Mouse (Mus musculus) CH12.LX (cell line): ENCODE measurements around the gene Slc26a9.

ENCODE experiments used
- CTCF ChIP-seq, 2 experiments: IDR thresholded peaks in 1 of 2; conservative IDR thresholded peaks in 1 of 2; 2 replicates each; pipeline ENCODE4 v1.5.1; 2011 to 2012; ENCODE audit warnings: low read depth in 2 of 2, low read length in 2 of 2, improper control_type of control experiment in 1 of 2, inconsistent platforms in 1 of 2, mild to moderate bottlenecking in 1 of 2, moderate library complexity in 1 of 2
- ELF1 ChIP-seq: IDR thresholded peaks from 2 replicates; pipeline ENCODE4 v1.6.1; 2014; ENCODE audit warnings: low read depth, mild to moderate bottlenecking, inconsistent platforms, low read length, improper control_type of control experiment
- GABPA ChIP-seq: IDR thresholded peaks from 2 replicates; pipeline ENCODE4 v1.6.1; 2012; ENCODE audit warnings: low read depth, low read length, improper control_type of control experiment, inconsistent platforms; ENCODE audit not compliant: insufficient replicate concordance
- HCFC1 ChIP-seq: IDR thresholded peaks from 2 replicates; pipeline ENCODE4 v1.6.1; 2012; ENCODE audit warnings: low read depth, mild to moderate bottlenecking, inconsistent platforms, low read length, improper control_type of control experiment
- KAT2A ChIP-seq: IDR thresholded peaks from 2 replicates; pipeline ENCODE4 v1.6.1; 2012; ENCODE audit warnings: low read length, improper control_type of control experiment, inconsistent platforms; ENCODE audit not compliant: insufficient replicate concordance
- MEF2A ChIP-seq: IDR thresholded peaks from 2 replicates; pipeline ENCODE4 v1.6.1; 2014; ENCODE audit warnings: low read depth, mild to moderate bottlenecking, inconsistent platforms, low read length, improper control_type of control experiment, borderline replicate concordance
- NELFE ChIP-seq: IDR thresholded peaks from 2 replicates; pipeline ENCODE4 v1.6.1; 2011; ENCODE audit warnings: low read depth, low read length, improper control_type of control experiment
- NRF1 ChIP-seq: IDR thresholded peaks from 2 replicates; pipeline ENCODE4 v1.6.1; 2014; ENCODE audit warnings: low read depth, mild to moderate bottlenecking, inconsistent platforms, low read length, improper control_type of control experiment, moderate library complexity
- POLR2A ChIP-seq: IDR thresholded peaks from 2 replicates; pipeline ENCODE4 v1.6.1; 2011; ENCODE audit warnings: low read depth, mild to moderate bottlenecking, improper control_type of control experiment, low read length
- RAD21 ChIP-seq: IDR thresholded peaks from 2 replicates; pipeline ENCODE4 v1.6.1; 2011; ENCODE audit warnings: low read depth, mild to moderate bottlenecking, low read length, improper control_type of control experiment, moderate library complexity
- SIN3A ChIP-seq: IDR thresholded peaks from 2 replicates; pipeline ENCODE4 v1.6.1; 2012; ENCODE audit warnings: low read length, improper control_type of control experiment, inconsistent platforms
- ZC3H11A ChIP-seq: IDR thresholded peaks from 2 replicates; pipeline ENCODE4 v1.6.1; 2012; ENCODE audit warnings: low read depth, mild to moderate bottlenecking, inconsistent platforms, low read length, improper control_type of control experiment
- ZMIZ1 ChIP-seq: IDR thresholded peaks from 2 replicates; pipeline ENCODE4 v1.6.1; 2012; ENCODE audit warnings: low read depth, mild to moderate bottlenecking, inconsistent platforms, low read length, improper control_type of control experiment

GRCm38 (mm10) chr1:131700447-131700846, 43.4 kb upstream of the Slc26a9 start:
- TF ChIP-seq CTCF (conservative IDR thresholded peaks at IDR 0.05 in 1 of 2, IDR thresholded peaks at IDR 0.05 in 1 of 2; ENCODE audit: low read depth in 2 of 2, low read length in 2 of 2): no peak
- no peak for TF ChIP-seq POLR2A
- TF ChIP-seq ELF1: 0 out of 2 replicates have a peak, but pooled peaks have one; percentile 38
- no peak for TF ChIP-seq GABPA
- TF ChIP-seq MEF2A: peak; percentile 57; the same call in 1 of the 2 replicates
- no peak for TF ChIP-seq SIN3A
- TF ChIP-seq ZMIZ1: no peak
- TF ChIP-seq NRF1: no peak
- TF ChIP-seq KAT2A: no peak
- TF ChIP-seq RAD21: no peak
- no peak for TF ChIP-seq HCFC1
- no peak for TF ChIP-seq ZC3H11A
- no peak for TF ChIP-seq NELFE
